Mouse (Mus musculus): ENCODE measurements around the gene Camkk2. TPM values are rescaled to one million over a fixed set of nuclear protein-coding genes. Genes with fewer than 3 reads are reported as not detected.
A peak's percentile ranks its signal among the peaks of the same experiment; 100 is the strongest.

The Camkk2 gene
- total RNA-seq, 2 experiments from 2014 or later: 182 to 192 TPM

Small RNA genes lying within 50 kb of the gene (microRNA-seq; reads per million reads assigned to microRNA genes)
- 3.7 reads per million, percentile 9 among the genes with 10 or more reads in this experiment for gene Mir8115

Other genes with a start within 250 kb of the Camkk2 start
- 10 to 100 TPM; 25.9 to 33.0 TPM for gene Ift81, start 164.9 kb downstream of the Camkk2 start, total RNA-seq (2021)
- 1 to 10 TPM; 6.3 to 6.5 TPM for gene P2rx7, start 135.5 kb downstream of the Camkk2 start, total RNA-seq (2021)
- 1 to 10 TPM; 7.7 to 9.4 TPM for gene P2rx4, start 71.9 kb downstream of the Camkk2 start, total RNA-seq (2021)
- gene Anapc5, start 41.9 kb upstream of the Camkk2 start, total RNA-seq (2021): 100 to 1,000 TPM; 307 to 314 TPM
- gene Rnf34, start 70.6 kb upstream of the Camkk2 start, total RNA-seq (2021): 10 to 100 TPM; 40.0 to 46.5 TPM
- 10 to 100 TPM; 48.9 to 51.1 TPM for gene Kdm2b, start 210.4 kb upstream of the Camkk2 start, total RNA-seq (2021)
- 10 to 100 TPM in 1 of 2 experiments, 1 to 10 TPM in 1; 9.0 to 10.1 TPM for gene Orai1, start 235.7 kb upstream of the Camkk2 start, total RNA-seq (2021)